Mouse (Mus musculus) gastrocnemius, postnatal 14 days (tissue): ENCODE data around the gene Ikzf2. TPM values are rescaled to one million over a fixed set of nuclear protein-coding genes. Genes with fewer than 3 reads are reported as not detected.

ENCODE experiments used
- DNase-seq: peaks from one replicate; pipeline ENCODE4 v3.0.0; 2021; ENCODE audit warnings: mixed read lengths
- intact Hi-C: fragments of 180-260 bp; cut with DNase I; formaldehyde crosslinking; loops from one replicate; pipeline ENCODE4 v1.15.1; 2025; ENCODE audit warnings: low total_unique reads
- total RNA-seq, 2 experiments: library from RNA; stranded (reverse); gene quantifications; 2 replicates each; pipeline ENCODE4 v1.2.3; 2021

Ikzf2 gene
- total RNA-seq, 2 experiments from 2014 or later = 7.2 to 7.4 TPM

GRCm38 (mm10) chr1:69533048-69533447, 154.0 kb downstream of the Ikzf2 start:
- no peak for DNase-seq
- intact Hi-C loops = no loop called here

GRCm38 (mm10) chr1:69528696-69529095, 158.3 kb downstream of the Ikzf2 start:
- no peak for DNase-seq
- intact Hi-C loops = no loop called here

DNA sequence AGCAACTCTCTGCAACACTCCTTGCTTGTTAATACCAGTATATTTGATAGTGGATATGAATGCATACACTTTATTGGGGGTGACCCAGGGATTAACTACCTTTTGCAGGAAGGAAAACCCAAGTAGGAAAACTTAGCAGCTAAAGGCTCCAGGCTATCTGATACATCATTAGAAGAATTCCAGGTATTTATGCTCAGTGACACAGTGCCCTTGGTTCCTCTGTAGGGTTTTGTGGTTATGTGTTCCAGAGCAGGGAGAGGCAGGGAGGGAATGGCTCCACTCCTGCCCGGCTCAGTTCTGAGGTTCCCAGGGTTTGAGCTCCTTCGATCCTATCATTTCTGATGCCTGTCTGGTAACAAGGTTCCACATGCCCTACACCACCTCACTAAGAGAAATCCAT, 165.4 kb downstream of the Ikzf2 start:
- DNase-seq = no peak
- intact Hi-C loops = no loop called here

- intact Hi-C loops = no loop called here
- DNase-seq = no peak
These were observed 167.7 kb downstream of the Ikzf2 start for GRCm38 (mm10) chr1:69519356-69519755.

DNA sequence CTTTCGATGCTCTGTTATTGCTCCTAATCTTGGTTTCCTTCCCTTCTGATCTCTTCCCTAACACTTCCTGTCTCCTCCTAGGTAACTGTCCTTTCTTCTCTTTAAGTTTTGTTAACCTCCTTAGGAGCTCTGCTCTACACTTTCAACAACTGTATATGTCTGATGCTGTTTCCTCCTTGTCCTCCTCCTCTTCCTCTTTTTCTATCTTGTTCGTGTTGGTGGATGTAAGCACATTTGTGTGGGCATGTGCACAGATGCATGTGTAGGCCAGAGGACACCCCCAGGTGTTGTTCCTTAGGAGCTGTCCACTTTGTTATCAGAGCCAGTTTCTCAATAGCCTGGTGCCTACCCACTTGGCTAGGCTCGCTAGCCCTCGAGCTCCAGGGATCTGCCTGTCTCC, 169.0 kb downstream of the Ikzf2 start:
- intact Hi-C loops = no loop called here
- DNase-seq = no peak

DNA sequence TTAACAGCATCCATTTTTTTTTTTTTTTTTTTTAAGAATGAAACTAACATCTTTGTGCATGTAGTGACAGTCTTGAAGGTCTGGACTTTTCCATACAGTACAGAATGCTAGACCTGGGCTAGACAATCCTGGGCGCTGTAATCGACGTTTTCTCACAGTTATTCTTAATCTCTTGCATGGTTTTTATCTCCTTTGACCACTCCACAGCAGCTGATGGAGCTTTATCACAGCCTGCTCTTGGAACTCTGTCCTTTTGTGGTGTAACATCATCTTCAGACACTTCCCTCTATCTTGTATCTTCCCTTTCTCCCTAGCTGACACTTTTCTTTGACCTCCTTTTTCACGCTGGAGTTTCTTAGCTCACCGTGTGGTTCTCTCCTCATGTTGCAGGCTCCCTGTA, 170.9 kb downstream of the Ikzf2 start:
- DNase-seq = no peak
- intact Hi-C loops = no loop called here

DNA sequence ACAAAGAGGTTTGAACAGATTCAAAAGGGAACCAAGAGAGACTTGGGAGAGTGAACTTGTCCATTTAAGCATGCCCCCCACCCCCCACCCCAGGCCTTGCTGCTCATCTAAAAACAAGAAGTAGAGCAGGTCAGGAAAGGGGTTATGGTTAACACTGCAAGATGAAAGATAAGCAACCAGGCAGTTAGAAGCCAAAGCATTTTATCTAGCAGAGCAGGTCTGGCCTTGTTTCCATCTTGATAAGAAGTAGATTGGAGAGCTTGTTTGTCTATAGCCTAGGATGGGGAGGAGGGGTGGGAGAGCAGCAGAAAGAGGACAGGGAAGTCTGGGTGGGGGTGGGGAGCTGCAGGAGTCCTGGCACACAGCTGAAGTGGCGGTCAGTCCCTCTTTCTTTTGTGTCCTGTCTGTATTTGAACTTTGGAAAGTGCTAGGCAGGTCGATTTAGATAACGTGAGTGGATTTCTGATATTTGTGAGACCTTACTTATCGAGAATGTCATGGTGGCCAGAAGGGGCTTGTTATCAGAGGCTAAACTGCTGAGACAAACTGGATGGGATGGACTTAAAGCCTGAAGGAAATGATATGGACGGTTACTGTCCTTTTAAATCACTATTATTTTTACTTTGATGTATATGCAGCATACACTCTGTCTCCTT, 173.3 kb downstream of the Ikzf2 start:
- intact Hi-C loops = no loop called here
- no peak for DNase-seq

GRCm38 (mm10) chr1:69508275-69508674, 178.8 kb downstream of the Ikzf2 start:
- DNase-seq = no peak
- intact Hi-C loops = no loop called here

DNA sequence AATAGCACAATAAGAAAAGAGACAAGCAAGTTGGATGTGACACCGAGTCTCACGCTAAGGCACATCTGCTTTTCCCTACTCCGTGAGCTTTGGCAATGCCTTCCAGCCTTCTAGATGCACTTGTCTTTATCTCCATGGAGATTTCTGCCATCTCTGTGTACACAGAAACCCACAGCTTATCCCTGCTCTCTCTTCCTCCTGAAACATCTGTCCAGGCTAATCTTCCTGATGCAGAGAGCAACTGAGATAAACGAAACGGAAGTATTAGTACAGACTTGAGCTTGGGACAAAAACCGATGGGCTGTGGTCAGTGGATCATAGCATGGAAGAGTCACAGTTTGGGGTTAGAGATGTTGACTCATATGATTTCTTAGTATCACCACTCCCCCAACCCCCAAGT, 179.5 kb downstream of the Ikzf2 start:
- no peak for DNase-seq
- intact Hi-C loops = no loop called here

DNA sequence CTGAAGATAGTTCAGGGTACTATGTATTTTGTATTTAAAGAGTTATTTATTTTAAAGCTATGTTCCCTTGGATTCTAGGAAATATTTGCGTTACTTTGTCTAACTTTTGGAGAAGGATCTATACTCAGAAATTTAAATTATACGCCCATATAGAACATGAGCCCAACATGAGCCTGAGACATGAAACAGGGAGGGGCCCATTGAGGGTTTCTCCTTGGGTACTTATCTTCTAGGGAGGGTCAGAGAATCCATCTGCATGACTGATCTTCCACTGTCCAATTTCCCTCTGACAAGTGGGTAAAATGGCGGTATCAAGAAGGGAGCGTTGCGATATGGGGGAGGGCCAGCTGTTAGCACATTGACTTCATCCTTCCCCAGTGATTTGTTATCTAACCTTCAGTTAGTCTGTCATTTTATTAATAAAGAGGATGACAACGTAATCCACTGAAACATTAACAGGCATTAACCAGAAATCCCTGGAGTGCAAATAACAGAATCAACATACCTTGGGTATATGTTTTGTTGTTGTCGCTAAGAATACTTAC, 180.4 kb downstream of the Ikzf2 start:
- DNase-seq = no peak
- intact Hi-C loops = no loop called here

DNA sequence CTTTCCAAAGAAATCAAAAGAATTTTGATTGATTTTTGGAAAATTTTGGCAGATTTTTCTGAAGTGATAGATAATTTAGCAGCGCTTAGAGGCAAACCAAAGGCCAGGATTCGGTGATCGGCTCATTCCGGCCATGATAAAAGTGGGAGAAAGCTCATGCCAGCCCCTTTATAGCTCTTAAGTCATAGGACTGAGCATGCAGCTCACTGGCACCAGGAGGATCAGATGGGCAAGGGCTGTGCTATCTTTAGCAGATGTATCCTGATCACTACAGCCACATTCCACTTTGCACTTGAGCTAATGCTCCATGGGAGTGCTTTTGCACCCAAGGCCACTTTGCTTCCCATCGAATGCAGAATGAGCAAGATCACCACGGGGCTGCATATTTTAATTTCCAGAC, 181.0 kb downstream of the Ikzf2 start:
- peak; percentile 24 for DNase-seq
- intact Hi-C loops = no loop called here

DNA sequence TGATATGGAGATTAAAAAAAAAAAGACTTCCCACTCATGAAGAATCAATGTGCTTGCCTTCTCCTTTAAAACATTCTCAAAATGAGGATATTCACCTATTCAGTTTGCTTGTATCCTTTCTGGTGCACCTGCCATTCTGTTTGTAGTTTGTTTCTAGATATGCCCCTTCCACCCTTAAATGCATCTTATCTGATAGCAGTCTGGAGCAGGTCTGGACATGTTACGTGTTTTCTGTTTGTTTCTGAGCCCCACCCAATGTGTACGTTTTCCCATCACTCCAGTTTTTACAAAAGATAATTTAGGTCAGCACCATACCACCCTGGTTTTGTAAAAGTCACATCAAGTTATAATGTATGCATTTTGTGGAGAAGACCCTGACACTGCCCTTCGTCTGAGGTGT, 186.7 kb downstream of the Ikzf2 start:
- intact Hi-C loops = no loop called here
- no peak for DNase-seq

- DNase-seq = no peak
- intact Hi-C loops = no loop called here
These were observed 187.4 kb downstream of the Ikzf2 start for GRCm38 (mm10) chr1:69499652-69500051.

DNA sequence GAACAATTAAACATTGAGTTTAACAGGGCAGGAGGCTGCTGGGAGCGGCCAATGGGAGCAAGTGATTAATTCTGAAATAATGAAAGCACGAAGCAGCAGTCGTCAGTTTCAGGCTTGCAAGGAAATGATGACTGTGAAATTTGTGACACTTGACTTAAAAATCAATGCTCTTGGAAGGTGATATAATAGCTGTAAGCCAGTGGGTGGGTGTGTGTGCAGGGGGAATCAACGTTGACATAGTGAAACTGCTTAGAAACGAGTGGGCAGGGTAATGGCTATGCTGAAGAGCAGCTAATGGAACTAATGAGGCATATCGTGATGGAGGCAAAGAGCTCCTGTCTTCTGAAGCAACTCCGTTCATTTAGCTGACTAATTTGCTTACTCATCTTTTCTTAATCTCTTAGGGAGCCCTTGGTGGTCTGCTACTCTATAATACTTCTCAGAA, 188.2 kb downstream of the Ikzf2 start:
- no peak for DNase-seq
- intact Hi-C loops = no loop called here

DNA sequence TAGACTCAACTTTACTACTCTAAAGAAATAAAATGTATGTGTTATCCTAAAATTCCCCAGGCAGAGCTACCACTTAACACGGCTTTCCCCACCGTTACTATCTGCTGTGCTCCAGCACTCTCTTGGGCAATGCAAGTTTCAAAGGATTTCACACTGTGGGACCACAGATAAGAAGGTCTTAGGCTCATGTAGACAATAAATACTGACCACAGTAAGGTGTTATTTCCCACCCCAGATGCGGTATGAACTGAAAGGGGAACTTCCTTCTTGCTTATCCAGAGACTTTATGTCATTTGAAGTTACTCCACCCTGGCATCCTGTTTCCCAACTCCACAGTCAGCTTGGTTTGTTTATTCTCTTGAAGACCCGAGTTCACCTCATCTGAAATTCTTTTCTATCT, 191.0 kb downstream of the Ikzf2 start:
- DNase-seq = no peak
- intact Hi-C loops = no loop called here

DNA sequence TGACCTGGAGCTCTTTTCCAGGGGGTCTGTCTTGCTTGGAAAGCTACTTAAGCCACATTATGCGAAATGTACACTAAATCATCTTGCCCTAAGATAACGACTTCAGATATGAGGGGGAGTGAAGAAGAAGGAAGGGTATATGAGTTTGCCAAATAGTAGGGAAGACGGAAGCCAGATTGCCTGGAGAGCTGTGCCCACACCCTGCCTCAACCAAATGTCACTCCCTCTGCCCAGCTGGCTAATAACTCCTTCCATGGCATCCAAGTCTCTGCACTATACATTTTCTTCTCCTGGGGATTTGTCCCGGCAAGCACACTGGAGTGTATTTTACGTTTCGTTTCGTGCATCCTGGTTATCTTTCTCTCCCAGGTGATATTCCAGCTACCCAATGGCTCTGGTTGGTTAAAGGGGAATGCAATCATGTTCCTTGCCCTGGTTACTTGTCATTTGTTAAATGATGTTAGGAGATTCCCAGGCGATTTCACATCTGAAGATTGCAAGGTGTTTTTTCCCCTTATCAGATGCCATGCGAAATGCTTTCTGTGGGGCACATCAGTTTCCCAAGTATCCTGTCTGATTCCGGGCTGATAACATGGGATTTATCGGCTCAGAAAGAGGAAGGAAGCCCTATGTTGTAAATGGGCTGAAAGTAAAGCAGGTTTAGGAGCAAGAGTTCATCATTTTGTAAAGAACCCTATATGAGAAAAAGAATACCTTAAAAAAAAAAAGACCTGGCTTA, 193.6 kb downstream of the Ikzf2 start:
- intact Hi-C loops = no loop called here
- DNase-seq = no peak

DNA sequence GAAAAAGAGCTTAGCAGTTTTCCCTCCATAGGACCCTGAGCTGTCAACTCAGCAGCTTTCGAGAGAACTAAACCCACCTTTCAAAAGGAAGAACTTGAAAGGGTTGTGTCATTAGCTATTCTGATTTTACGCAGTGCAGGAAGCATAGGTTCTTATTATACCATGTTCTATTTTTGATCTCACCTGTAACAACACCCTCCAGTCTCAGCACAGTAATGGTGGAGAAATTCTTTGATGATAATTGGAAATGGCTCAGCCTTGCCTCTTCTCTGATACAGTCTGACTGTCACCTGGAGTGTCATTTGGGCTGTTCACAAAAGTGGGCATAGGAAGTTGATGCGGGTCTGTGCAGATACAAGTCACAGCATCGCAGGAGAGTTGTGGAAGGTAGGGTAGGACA, 195.0 kb downstream of the Ikzf2 start:
- intact Hi-C loops = no loop called here
- DNase-seq = no peak

DNA sequence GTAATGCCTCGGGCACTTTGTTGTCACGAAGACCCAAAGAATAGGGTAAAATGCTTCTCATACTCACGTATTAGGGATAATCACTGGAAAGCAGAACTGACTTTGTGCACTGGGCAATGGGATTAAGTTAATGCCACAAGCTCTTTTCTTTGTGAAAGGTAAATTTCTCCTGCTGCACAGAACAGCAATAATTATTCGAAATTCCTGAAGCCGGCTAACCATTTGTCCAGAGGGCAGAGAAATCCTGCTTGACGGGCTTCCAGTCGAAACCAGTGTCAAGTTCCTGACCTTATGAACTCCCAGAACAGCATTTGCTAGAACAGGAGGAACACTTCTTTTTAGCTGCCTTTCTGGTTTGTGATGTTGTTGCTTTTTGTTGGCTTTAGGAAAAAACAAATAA, 198.0 kb downstream of the Ikzf2 start:
- intact Hi-C loops = no loop called here
- DNase-seq = no peak

DNA sequence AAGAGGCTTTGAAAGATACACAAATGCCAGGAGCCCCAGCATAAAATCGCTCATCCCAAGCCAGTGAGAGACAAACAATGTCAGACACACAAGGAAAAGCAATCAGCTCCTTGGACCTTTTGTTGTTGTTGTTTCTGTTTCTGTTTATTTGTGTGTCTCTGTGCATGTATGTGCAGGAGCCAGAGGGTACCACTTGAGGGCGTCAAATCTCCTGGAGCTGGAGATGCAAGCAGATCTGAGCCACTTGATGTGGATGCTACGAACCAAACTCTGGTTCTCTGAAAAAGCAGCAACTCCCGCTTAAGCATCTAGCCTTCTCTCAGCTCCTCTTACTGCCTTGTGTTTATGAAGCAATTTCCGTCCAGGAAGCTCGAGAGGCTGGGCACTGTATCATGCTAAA, 198.4 kb downstream of the Ikzf2 start:
- intact Hi-C loops = no loop called here
- no peak for DNase-seq
